Mouse (Mus musculus): ENCODE results near the gene Cdk2ap2.

DNA sequence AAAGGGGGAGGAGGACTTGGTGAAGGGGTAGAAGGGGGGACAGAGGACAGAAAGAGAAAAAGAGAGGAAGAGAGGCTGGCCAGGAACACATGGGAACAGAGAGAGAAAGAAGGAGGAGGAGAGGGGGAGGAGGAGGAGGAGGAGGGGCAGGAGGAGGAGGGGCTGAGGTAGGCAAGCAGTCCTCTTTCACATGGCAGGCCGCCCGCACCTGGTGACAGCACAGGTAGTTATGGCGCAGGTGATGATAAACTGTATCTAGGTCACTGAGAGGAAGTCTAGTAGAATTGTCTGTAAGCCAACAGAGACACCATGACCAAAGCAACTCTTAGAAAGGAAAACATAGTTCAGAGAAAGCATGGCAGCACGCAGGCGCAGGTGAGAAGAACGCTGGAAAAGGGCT, 25.6 kb upstream of the Cdk2ap2 start:
- no peak for TF ChIP-seq CTCF (IDR thresholded peaks at IDR 0.05; ENCODE audit: low read depth)
- TF ChIP-seq EP300 (optimal IDR thresholded peaks at IDR 0.05), result no peak
